Mouse (Mus musculus): Measurements from ENCODE around the gene Chek2.

DNA sequence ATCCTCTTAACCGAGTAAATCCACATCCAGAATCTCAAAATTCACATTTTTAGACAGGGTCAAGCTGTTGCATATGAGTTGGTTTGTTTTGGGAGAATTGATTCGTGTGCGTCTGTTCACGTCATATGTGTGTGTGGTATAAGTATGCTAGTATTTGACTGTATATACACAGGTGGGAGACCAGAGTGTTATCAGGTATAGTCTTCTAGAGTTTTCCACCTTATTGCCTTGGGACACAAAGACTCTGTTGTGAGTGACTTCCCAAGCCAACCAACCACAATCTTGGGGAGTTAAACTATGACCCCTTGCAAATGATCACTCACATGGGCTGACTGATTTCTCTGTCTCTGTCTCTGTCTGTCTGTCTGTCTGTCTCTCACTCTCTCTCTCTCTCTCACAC lies 15.4 kb upstream of the Chek2 start:
- TF ChIP-seq CTCF (IDR thresholded peaks at IDR 0.05; ENCODE audit: control insufficient read depth, insufficient read depth, low read length) (no peak), POLR2A (IDR thresholded peaks at IDR 0.05; ENCODE audit: borderline replicate concordance, control insufficient read depth, low read depth, low read length) (no peak)
